Mouse (Mus musculus): Measurements from ENCODE around the gene A930018P22Rik.

The A930018P22Rik gene

GRCm38 (mm10) chr2:104163978-104164487 lies 41.5 kb downstream of the A930018P22Rik start:
- DNase-seq, result no peak

GRCm38 (mm10) chr2:104165631-104166030 lies 43.1 kb downstream of the A930018P22Rik start:
- DNase-seq, result no peak

DNA sequence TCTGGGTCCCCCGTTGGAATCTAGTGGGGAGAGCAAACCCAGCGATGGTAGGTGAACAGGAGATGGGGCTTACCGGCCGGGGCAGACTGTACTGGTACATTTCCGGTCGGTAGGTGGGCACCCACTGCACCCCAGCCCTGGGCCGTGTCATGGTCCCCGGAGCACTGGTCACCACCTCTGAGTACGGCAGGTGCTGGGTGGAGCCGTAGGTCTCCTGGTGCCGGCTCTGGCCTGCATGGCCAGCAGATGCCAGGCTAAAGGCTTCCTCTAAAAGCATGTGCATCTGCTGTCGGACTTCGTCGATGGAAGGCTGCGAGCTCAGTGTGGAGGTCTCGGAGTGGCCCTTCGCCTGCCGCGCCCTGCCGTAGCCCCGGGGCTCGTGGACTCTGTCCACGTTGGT lies 45.2 kb downstream of the A930018P22Rik start:
- no peak for DNase-seq

GRCm38 (mm10) chr2:104168186-104168896 lies 45.8 kb downstream of the A930018P22Rik start:
- no peak for DNase-seq

- DNase-seq, result no peak
Observed at GRCm38 (mm10) chr2:104172695-104173348, 50.3 kb downstream of the A930018P22Rik start.

- no peak for DNase-seq
Observed at GRCm38 (mm10) chr2:104173431-104173830, 50.9 kb downstream of the A930018P22Rik start.
